Mouse (Mus musculus) lung, adult 2 months (tissue): ENCODE measurements around the gene Bcl2l14.
A peak's percentile ranks its signal among the peaks of the same experiment; 100 is the strongest.

ENCODE experiments used
- CTCF ChIP-seq: fragments of 200-500 bp; IDR thresholded peaks from 2 replicates; pipeline ENCODE4 v1.5.1; 2011; ENCODE audit warnings: mild to moderate bottlenecking, low read length, control low read depth; ENCODE audit not compliant: insufficient read depth
- POLR2A ChIP-seq: fragments of 200-500 bp; IDR thresholded peaks from 2 replicates; pipeline ENCODE4 v1.6.1; 2011; ENCODE audit warnings: low read depth, mild to moderate bottlenecking, control low read depth, low read length, borderline replicate concordance; ENCODE audit errors: extremely low read depth

DNA sequence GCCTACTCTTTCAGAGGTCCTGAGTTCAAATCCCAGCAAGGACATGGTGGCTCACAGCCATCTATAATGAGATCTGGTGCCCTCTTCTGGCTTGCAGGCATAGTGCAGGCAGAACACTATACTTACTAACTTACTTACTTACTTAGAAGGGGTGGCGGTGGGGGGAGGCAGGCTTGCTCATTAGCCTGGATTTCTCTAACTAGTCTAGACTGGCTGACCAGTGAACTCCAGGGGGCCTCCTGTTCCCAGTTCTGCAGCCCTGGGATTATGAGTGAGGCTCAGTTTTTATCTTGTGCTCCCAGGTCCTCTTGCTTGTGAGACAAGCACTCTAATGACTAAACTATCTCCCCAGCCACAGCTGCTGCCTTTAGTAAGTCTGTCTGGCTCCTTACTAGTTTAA, 58.0 kb downstream of the Bcl2l14 start:
- TF ChIP-seq CTCF = 0 out of 2 replicates have a peak, but pooled peaks have one; percentile 25
- no peak for TF ChIP-seq POLR2A
